Mouse (Mus musculus) midbrain, embryonic 12.5 days (tissue): ENCODE measurements around the gene Txk. TPM values are rescaled to one million over a fixed set of nuclear protein-coding genes. Genes with fewer than 3 reads are reported as not detected.

ENCODE experiments used
- ATAC-seq: fragments of 200-750 bp; cut with Nextera tagmentation; 2 replicates; pipeline ENCODE4 v1.8.0; 2017; ENCODE audit warnings: low read depth, moderate TSS enrichment, moderate library complexity; ENCODE audit not compliant: low FRiP score
- H3K27ac ChIP-seq: fragments of 300-500 bp; sonication (generic); replicated peaks from 2 replicates; pipeline ENCODE4 v1.5.1; 2016; ENCODE audit warnings: mild to moderate bottlenecking
- H3K27me3 ChIP-seq: fragments of 300-500 bp; sonication (generic); 2 replicates; pipeline ENCODE4 v1.6.1; 2016; ENCODE audit warnings: mild to moderate bottlenecking
- H3K36me3 ChIP-seq: fragments of 300-500 bp; sonication (generic); 2 replicates; pipeline ENCODE4 v1.6.1; 2016
- H3K4me1 ChIP-seq: fragments of 300-500 bp; sonication (generic); 2 replicates; pipeline ENCODE4 v1.6.1; 2016
- H3K4me2 ChIP-seq: fragments of 300-500 bp; sonication (generic); replicated peaks from 2 replicates; pipeline ENCODE4 v1.6.1; 2016; ENCODE audit warnings: mild to moderate bottlenecking, moderate library complexity
- H3K4me3 ChIP-seq: fragments of 300-500 bp; sonication (generic); 2 replicates; pipeline ENCODE4 v1.5.1; 2016; ENCODE audit warnings: mild to moderate bottlenecking
- H3K9ac ChIP-seq: fragments of 300-500 bp; sonication (generic); replicated peaks from 2 replicates; pipeline ENCODE4 v1.6.1; 2016; ENCODE audit warnings: mild to moderate bottlenecking, moderate library complexity
- H3K9me3 ChIP-seq: fragments of 300-500 bp; sonication (generic); 2 replicates; pipeline ENCODE4 v1.6.1; 2016; ENCODE audit warnings: mild to moderate bottlenecking
- WGBS: fragments of 180-500 bp; shearing (Covaris S2); methylation state at CpG from one replicate; pipeline ENCODE4 v1.1.7; 2016; 5-methylcytosine and 5-hydroxymethylcytosine counted together
- polyA plus RNA-seq: library from polyadenylated mRNA; unstranded; fragments of >200 nt; fragmentation: Nextera tagmentation; extraction: Ambion mirVana; gene quantifications from 2 replicates; pipeline ENCODE4 v1.2.1, GENCODE M21; 2016

Gene Txk
- polyA plus RNA-seq, 1 experiment from 2014 or later = 0.08 TPM

DNA sequence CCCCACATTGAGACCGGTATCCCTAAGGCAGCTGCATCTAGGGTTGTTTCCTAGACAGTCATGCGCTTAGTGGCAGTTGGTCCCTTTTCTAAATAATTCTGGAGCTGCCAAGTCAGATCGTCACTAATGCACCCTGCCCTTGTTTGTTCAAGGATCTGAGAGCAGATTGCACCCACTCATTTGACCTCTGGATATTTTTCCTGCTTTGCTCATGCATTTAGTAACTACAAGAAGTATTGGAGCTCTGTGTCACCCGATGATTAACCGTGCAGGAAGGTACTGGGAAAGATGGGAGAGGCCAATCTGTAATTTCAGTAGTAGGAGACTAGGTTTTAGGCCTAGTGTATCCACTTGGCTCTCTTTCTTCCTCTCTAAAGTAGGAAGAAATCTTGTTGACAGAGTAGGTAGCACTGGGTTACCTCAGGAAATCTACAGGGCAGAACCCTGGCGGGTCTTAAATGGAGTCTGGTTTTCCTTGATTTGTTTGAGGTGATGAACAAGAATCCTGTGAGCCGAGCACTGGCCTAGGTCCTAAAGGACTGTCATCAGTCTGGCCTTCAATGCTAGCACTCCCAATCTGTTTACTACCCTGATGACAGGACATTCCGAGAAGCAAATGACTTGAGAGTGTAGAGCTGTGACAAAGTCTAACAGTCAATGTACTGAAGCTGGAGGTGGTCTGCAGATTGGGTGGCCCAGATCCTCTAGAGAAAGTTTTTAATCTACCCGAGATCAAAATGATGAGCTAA is 103.4 kb downstream of the Txk start:
- no peak overlapping the region for H3K27ac ChIP-seq
- no peak for ATAC-seq
- no peak overlapping the region for H3K4me3 ChIP-seq
- no peaks in the 10 kb centered on the region for H3K36me3 ChIP-seq
- H3K4me2 ChIP-seq = no peak overlapping the region
- H3K9me3 ChIP-seq = no peaks in the 10 kb centered on the region
- no peak overlapping the region for H3K9ac ChIP-seq
- peaks cover 49% of the 10 kb centered on the region for H3K27me3 ChIP-seq
- WGBS = 86% methylated on average over 9 of the region's 9 CpGs
- peaks cover 11% of the 10 kb centered on the region for H3K4me1 ChIP-seq

DNA sequence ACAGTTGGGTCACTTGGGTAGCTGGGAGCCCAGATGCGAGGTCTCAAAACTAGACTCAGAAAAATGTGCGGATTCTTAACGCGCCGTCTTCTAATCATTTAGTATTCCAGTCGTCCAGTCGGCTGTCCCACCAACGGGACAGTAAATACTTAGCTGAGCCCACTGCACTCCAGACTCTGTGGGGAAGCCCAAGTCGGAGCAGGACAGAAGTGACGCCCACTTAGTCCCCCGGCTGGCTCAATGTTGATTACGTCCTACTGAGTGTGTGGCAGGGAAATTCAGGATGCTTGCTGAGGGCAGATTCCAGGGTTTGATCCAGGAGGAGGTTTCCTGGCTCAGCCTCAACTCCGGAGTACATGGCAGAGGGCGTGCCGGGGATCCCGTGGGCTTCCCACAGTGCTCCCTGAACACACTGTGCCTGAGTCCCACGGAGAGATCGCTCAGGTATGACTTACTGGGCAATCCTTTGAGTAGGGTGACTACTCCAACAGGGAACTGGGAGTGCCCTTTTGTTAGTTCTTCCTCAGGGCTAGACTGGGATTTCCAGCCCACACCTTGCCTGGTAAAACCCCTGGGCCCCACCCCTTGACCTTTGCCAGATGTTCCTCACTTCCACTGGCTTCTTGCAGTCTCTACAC is 104.5 kb downstream of the Txk start:
- Histone ChIP-seq H3K9ac (peak overlapping the region; percentile 47), H3K27me3 (peaks cover 56% of the 10 kb centered on the region), H3K27ac (no peak overlapping the region), H3K4me2 (peak overlapping the region; percentile 93), H3K4me3 (peak overlapping the region; percentile 54), H3K9me3 (no peaks in the 10 kb centered on the region), H3K36me3 (no peaks in the 10 kb centered on the region), H3K4me1 (peaks cover 11% of the 10 kb centered on the region)
- WGBS = 5% methylated on average over 18 of the region's 18 CpGs
- peak; percentile 64 for ATAC-seq

DNA sequence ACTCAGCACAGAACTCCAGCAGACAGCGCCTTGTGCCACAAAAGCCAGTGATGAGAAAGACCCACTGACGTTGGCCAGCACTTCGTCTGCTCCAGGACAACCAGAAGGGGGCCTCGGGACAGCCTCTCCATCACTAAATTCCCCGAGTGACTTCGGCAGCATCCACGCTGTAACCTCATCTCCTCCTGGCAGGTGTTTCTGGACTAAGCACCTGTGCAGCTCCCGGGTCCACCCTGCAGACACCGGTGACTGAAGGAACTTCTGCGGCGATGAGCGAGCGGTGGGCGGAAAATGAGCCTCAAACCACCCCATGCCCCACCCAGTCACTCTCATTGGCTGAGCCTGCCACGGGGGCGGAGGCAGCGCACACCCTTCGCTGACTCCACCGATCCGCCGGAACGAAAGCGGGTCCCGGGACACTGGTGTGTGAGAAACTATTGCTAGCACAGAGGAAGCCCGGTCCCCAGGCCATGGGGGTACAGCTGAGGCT is 105.1 kb downstream of the Txk start, which contains the start of gene Nipal1:
Gene Nipal1, plus strand, starts transcription at position 378 of the 490 bp plus-strand sequence.
- H3K4me2 ChIP-seq = peak within 1 kb of the TSS; percentile 93
- no peak within 1 kb of the TSS for H3K27ac ChIP-seq
- peaks cover 54% of the 10 kb centered on the region for H3K27me3 ChIP-seq
- peaks cover 11% of the 10 kb centered on the region for H3K4me1 ChIP-seq
- under 1% methylated on average over 25 of the region's 25 CpGs for WGBS
- peak within 1 kb of the TSS; percentile 54 for H3K4me3 ChIP-seq
- H3K9me3 ChIP-seq = no peaks in the 10 kb centered on the region
- H3K36me3 ChIP-seq = no peaks in the 10 kb centered on the region
- H3K9ac ChIP-seq = peak within 1 kb of the TSS; percentile 47
- peak; percentile 96 for ATAC-seq

DNA sequence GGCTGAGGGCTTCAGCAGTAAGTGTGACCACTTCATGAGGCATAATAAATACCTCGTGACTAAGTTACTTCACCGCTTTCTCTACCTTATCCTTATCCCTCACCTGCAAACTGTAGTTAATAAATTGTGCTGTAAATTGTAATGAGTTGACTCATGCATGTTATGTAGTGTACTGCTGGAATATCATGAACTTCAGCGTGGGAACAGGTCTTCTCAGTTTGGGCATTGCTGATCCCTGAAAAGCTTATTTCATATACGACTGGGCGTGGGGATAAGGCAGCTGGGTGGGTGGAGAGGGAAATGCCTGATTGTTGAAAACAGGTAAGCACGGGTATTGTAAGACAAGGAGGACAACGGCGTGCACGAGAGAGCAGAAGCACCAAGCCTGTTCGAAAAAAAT is 105.6 kb downstream of the Txk start:
- H3K27me3 ChIP-seq = peaks cover 52% of the 10 kb centered on the region

DNA sequence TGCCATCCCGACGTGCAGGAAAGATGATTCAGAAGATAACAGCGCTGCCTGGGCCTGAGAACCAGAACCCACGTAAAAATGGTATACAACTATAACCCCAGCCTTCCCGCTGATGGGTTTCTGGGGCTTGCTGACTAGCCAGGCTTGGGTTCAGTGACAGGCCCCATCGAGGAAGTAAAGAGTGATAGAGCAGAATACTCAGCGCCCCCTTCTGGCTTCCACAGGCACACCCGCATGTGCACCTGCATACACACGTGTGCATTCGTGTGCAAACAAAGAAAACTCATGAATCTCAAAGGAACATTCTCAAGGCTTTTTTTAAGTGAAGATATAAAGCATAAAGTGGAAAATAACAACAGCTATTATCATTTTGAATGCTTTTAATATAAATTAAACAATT is 106.4 kb downstream of the Txk start:
- no peak overlapping the region for H3K4me3 ChIP-seq
- ATAC-seq = no peak
- H3K27ac ChIP-seq = no peak overlapping the region
- H3K9me3 ChIP-seq = no peaks in the 10 kb centered on the region
- 40% methylated on average over 10 of the region's 10 CpGs for WGBS
- no peak overlapping the region for H3K4me2 ChIP-seq
- H3K27me3 ChIP-seq = peaks cover 52% of the 10 kb centered on the region
- no peaks in the 10 kb centered on the region for H3K36me3 ChIP-seq
- no peak overlapping the region for H3K9ac ChIP-seq
- H3K4me1 ChIP-seq = peaks cover 11% of the 10 kb centered on the region

More for the DNA sequence above, 105.6 kb downstream of the Txk start:
- 31% methylated on average over 10 of the region's 10 CpGs for WGBS
- Histone ChIP-seq H3K4me1 (peaks cover 11% of the 10 kb centered on the region), H3K27ac (no peak overlapping the region), H3K4me3 (peak overlapping the region; percentile 54), H3K9me3 (no peaks in the 10 kb centered on the region), H3K36me3 (no peaks in the 10 kb centered on the region), H3K4me2 (peak overlapping the region; percentile 93), H3K9ac (peak overlapping the region; percentile 47; the same call in 1 of the 2 replicates)
- no peak; the same call in 1 of the 2 replicates for ATAC-seq

Other genes starting within 250 kb of the Txk start
- gene Corin, start 248.3 kb downstream of the Txk start, polyA plus RNA-seq = 3.2 and 9.3 TPM in 2 replicates
- gene Nfxl1, start 193.1 kb downstream of the Txk start, polyA plus RNA-seq = 24.9 and 25.9 TPM in 2 replicates
- 2.0 and 2.6 TPM in 2 replicates for gene Zar1, start 171.5 kb downstream of the Txk start, polyA plus RNA-seq
- 6.1 and 6.5 TPM in 2 replicates for gene Gm5868, start 165.2 kb downstream of the Txk start, polyA plus RNA-seq
- gene Cnga1, start 108.5 kb downstream of the Txk start, polyA plus RNA-seq = not detected in 2 replicates
- gene Nipal1, start 105.0 kb downstream of the Txk start, polyA plus RNA-seq = 0.35 and 0.68 TPM in 2 replicates
- gene Tec, start 115.7 kb upstream of the Txk start, polyA plus RNA-seq = 4.6 and 5.2 TPM in 2 replicates
- 27.0 and 30.4 TPM in 2 replicates for gene Slain2, start 161.5 kb upstream of the Txk start, polyA plus RNA-seq
- not detected in 2 replicates for gene Gm10135, start 221.9 kb upstream of the Txk start, polyA plus RNA-seq